ENCODE assay signal across 20 mouse cellular contexts in the genomic region with DNA sequence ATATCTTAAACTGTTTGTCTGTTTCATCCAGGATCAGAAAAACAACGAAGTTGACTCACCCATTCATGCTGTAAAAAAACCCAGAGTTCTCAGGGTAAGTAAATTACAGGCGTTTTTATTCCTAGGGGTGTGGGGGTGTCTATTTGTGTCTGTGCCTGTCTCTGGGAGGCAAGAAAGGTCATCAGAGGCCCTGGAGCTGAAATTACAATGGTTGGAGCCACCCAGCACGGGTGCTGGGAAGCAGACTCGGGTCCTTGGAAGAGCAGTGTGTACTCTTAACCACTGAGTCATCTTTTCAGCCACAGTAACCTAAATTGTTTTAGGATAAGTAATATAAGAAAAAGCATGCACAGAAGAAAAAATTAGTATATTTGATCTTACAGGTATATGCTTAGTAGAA. TPM values are rescaled to one million over a fixed set of nuclear protein-coding genes. Genes with fewer than 3 reads are reported as not detected.
A peak's percentile ranks its signal among the peaks of the same experiment; 100 is the strongest.
DNase-seq lines count a peak whose midpoint lies in the region; TF ChIP-seq lines count a peak whose summit lies in the region.
"Had no signal": no experiment of that assay in that cellular context is flagged by ENCODE, and none has a peak within 500 bp of the region (broad histone marks: within the 10 kb centered on the region; RNA-seq: fewer than 3 reads in every experiment).

No protein-coding gene starts in this region.

- H3K4me1 ChIP-seq in ES-Bruce4 (ENCODE audit: control insufficient read depth, insufficient read depth, low read length) (peaks cover 6% of the 10 kb centered on the region), ES-E14 (ENCODE audit: control insufficient read depth in 2 of 2, insufficient read depth in 2 of 2, low read length in 2 of 2, poor library complexity in 1 of 2) (peaks cover 14 to 17% of the 10 kb centered on the region in 2 experiments)
- no peaks in the 10 kb centered on the region for H3K4me1 ChIP-seq in embryonic facial prominence, embryonic 10.5 days
- H3K4me1 ChIP-seq: embryonic facial prominence, embryonic 13.5 days; embryonic facial prominence, embryonic 15.5 days; forebrain, embryonic 10.5 days; forebrain, embryonic 12.5 days had no signal

- H3K27ac ChIP-seq in ES-Bruce4 (ENCODE audit: insufficient read depth, low read length): peak overlapping the region; percentile 98
- peak overlapping the region; percentile 83; the same call in 1 of the 2 replicates for H3K27ac ChIP-seq in ES-E14 (ENCODE audit: insufficient read depth, low read depth, low read length, poor library complexity, severe bottlenecking)
- no peak overlapping the region for H3K27ac ChIP-seq in embryonic facial prominence, embryonic 10.5 days (replicated peaks)
- H3K27ac ChIP-seq: embryonic facial prominence, embryonic 13.5 days; embryonic facial prominence, embryonic 15.5 days; forebrain, embryonic 10.5 days; forebrain, embryonic 12.5 days had no signal

- peak; percentile 88 for TF ChIP-seq EP300 in ES-Bruce4 (IDR thresholded peaks at IDR 0.05; ENCODE audit: insufficient read depth, low read depth, low read length)

- H3K36me3 ChIP-seq in ES-Bruce4 (ENCODE audit: control insufficient read depth, insufficient read depth, low read length, poor library complexity, severe bottlenecking) (peaks cover 8% of the 10 kb centered on the region), ES-E14 (ENCODE audit: control insufficient read depth, insufficient read depth, low read length, poor library complexity, severe bottlenecking) (peaks cover 5% of the 10 kb centered on the region)
- peaks cover 97% of the 10 kb centered on the region for H3K36me3 ChIP-seq in embryonic facial prominence, embryonic 10.5 days (replicated peaks)

- H3K9ac ChIP-seq in ES-Bruce4 (ENCODE audit: low read depth, poor library complexity, severe bottlenecking) (peak overlapping the region; percentile 62), ES-E14 (ENCODE audit: insufficient read depth, low read depth, low read length, poor library complexity, severe bottlenecking) (no peak overlapping the region)
- H3K9ac ChIP-seq: embryonic facial prominence, embryonic 13.5 days; embryonic facial prominence, embryonic 15.5 days; forebrain, embryonic 12.5 days had no signal

- H3K27me3 ChIP-seq in ES-Bruce4 (ENCODE audit: control insufficient read depth, insufficient read depth, low read length, poor library complexity, severe bottlenecking): no peaks in the 10 kb centered on the region
- H3K27me3 ChIP-seq in embryonic facial prominence, embryonic 10.5 days (replicated peaks; ENCODE audit: low read depth, poor library complexity, severe bottlenecking): no peaks in the 10 kb centered on the region
- H3K27me3 ChIP-seq: CH12.LX; embryonic facial prominence, embryonic 13.5 days; embryonic facial prominence, embryonic 15.5 days; forebrain, embryonic 12.5 days had no signal

- H3K9me3 ChIP-seq in ES-Bruce4 (replicated peaks; ENCODE audit: control insufficient read depth, insufficient read depth, low read length, poor library complexity, severe bottlenecking): peaks cover 2% of the 10 kb centered on the region; the same call in 1 of the 2 replicates
- H3K9me3 ChIP-seq in ES-E14 (ENCODE audit: control insufficient read depth, insufficient read depth, low read depth, low read length): no peaks in the 10 kb centered on the region
- H3K9me3 ChIP-seq in embryonic facial prominence, embryonic 10.5 days: no peaks in the 10 kb centered on the region
- H3K9me3 ChIP-seq: embryonic facial prominence, embryonic 13.5 days; embryonic facial prominence, embryonic 15.5 days; forebrain, embryonic 12.5 days had no signal

- 88% methylated on average over 4 of the region's 4 CpGs for WGBS in embryonic facial prominence, embryonic 10.5 days

- H3K4me3 ChIP-seq in ES-Bruce4 (ENCODE audit: low read depth, low read length) (no peak overlapping the region), ES-E14 (ENCODE audit: insufficient read depth in 1 of 2, low read depth in 1 of 2, low read length in 2 of 2, poor library complexity in 1 of 2, severe bottlenecking in 1 of 2) (no peak overlapping the region)
- no peak overlapping the region for H3K4me3 ChIP-seq in embryonic facial prominence, embryonic 10.5 days
- H3K4me3 ChIP-seq: embryonic facial prominence, embryonic 13.5 days; embryonic facial prominence, embryonic 15.5 days; erythroblast, embryonic 14.5 days; forebrain, embryonic 10.5 days; forebrain, embryonic 12.5 days had no signal

- no peak for TF ChIP-seq POLR2A in ES-Bruce4 (IDR thresholded peaks at IDR 0.05; ENCODE audit: insufficient read depth, low read length)

- no peak for TF ChIP-seq CTCF in ES-Bruce4 (IDR thresholded peaks at IDR 0.05; ENCODE audit: low read depth, low read length)

- DNase-seq in ES-E14 (ENCODE audit: low read depth, low spot score) (no peak), ZHBTc4 (ENCODE audit: low read depth, low spot score) (peak; percentile 62)
- no peak for DNase-seq in cerebellum, postnatal 36 days
- DNase-seq in embryonic facial prominence, embryonic 10.5 days (ENCODE audit: low spot score): no peak
- DNase-seq: adrenal gland, adult 2 months; adrenal gland, postnatal 10 days; adrenal gland, postnatal 25 days; B cell, adult 2 months; cerebellum, adult 11 months; cerebellum, adult 18-20 months; cerebellum, adult 8-10 months; cerebellum, adult 9-11 months; cerebellum, postnatal 14 days had no signal

- in situ Hi-C loops in ES-E14 (cut with MboI; ENCODE audit: low sequenced_read_pairs in 2 of 2, unreplicated experiment in 2 of 2): no loop called here

TF ChIP-seq in ES-E14, 5 proteins besides CTCF, POLR2A, EP300 and RAD21:
- no peak for TF ChIP-seq ZNF384 (IDR thresholded peaks at IDR 0.05; ENCODE audit: low read depth, low read length)
- TF ChIP-seq MAFK (IDR thresholded peaks at IDR 0.05; ENCODE audit: insufficient read depth, low read depth, low read length): no peak
- no peak for TF ChIP-seq CHD2 (IDR thresholded peaks at IDR 0.05; ENCODE audit: low read depth, low read length)
- no peak for TF ChIP-seq ZC3H11A (IDR thresholded peaks at IDR 0.05; ENCODE audit: borderline replicate concordance, low read depth, low read length)

RNA-seq across cellular contexts. Expression of a gene that starts 38.5 kb away (rescaled TPM):
- polyA plus RNA-seq in ES-Bruce4 (2011; ENCODE audit: insufficient read depth, insufficient read length, low read depth, missing spikeins): 56.1 and 59.7 TPM in 2 replicates
- 45.6 and 51.2 TPM in 2 replicates for total RNA-seq in ES-E14 (2012; rRNA removed)
- polyA plus RNA-seq in embryonic facial prominence, embryonic 10.5 days (2016; fragmentation: Nextera tagmentation; extraction: Ambion mirVana): 13.4 and 15.7 TPM in 2 replicates

RNA-seq across cellular contexts. Expression of a gene that starts 40.1 kb away (rescaled TPM):
- 918 and 983 TPM in 2 replicates for polyA plus RNA-seq in ES-Bruce4 (2011; ENCODE audit: insufficient read depth, insufficient read length, low read depth, missing spikeins)
- 214 and 281 TPM in 2 replicates for total RNA-seq in ES-E14 (2012; rRNA removed)
- 672 and 700 TPM in 2 replicates for polyA plus RNA-seq in embryonic facial prominence, embryonic 10.5 days (2016; fragmentation: Nextera tagmentation; extraction: Ambion mirVana)

RNA-seq across cellular contexts. Expression of a gene that starts 58.5 kb away (rescaled TPM):
- polyA plus RNA-seq in ES-Bruce4 (2011; ENCODE audit: insufficient read depth, insufficient read length, low read depth, missing spikeins): 109 and 112 TPM in 2 replicates
- 51.4 and 52.2 TPM in 2 replicates for total RNA-seq in ES-E14 (2012; rRNA removed)
- polyA plus RNA-seq in embryonic facial prominence, embryonic 10.5 days (2016; fragmentation: Nextera tagmentation; extraction: Ambion mirVana): 85.5 and 87.5 TPM in 2 replicates
